Mouse (Mus musculus): ENCODE measurements around the gene Olfr259. TPM values are rescaled to one million over a fixed set of nuclear protein-coding genes. Genes with fewer than 3 reads are reported as not detected.

Gene Olfr259
- polyA plus RNA-seq (2015; fragmentation: Nextera tagmentation; extraction: Ambion mirVana): not detected in 2 replicates

GRCm38 (mm10) chr2:87114467-87114866 lies at the start of gene Olfr259:
Gene Olfr259, minus strand, starts transcription at chr2:87114567.

GRCm38 (mm10) chr2:87152524-87152923 lies 38.2 kb upstream of the Olfr259 start, which contains the start of gene Olfr1111:
Gene Olfr1111, minus strand, starts transcription at chr2:87152624.

GRCm38 (mm10) chr2:87140200-87140599 lies 25.8 kb upstream of the Olfr259 start, which contains the start of gene Olfr1110:
Gene Olfr1110, minus strand, starts transcription at chr2:87140300.

GRCm38 (mm10) chr2:87095908-87096307 lies 18.5 kb downstream of the Olfr259 start, which contains the start of gene Olfr1109:
Gene Olfr1109, minus strand, starts transcription at chr2:87096008.

GRCm38 (mm10) chr2:87075717-87076116 lies 38.6 kb downstream of the Olfr259 start, which contains the start of gene Olfr1107:
Gene Olfr1107, minus strand, starts transcription at chr2:87075817.

Other genes with a start within 250 kb of the Olfr259 start
- not detected in 2 replicates for gene Gm13723, start 239.8 kb downstream of the Olfr259 start, polyA plus RNA-seq (2015; fragmentation: Nextera tagmentation; extraction: Ambion mirVana)
- not detected in 2 replicates for gene Olfr1097, start 222.4 kb downstream of the Olfr259 start, polyA plus RNA-seq (2015; fragmentation: Nextera tagmentation; extraction: Ambion mirVana)
- gene Olfr1098, start 190.0 kb downstream of the Olfr259 start, polyA plus RNA-seq (2015; fragmentation: Nextera tagmentation; extraction: Ambion mirVana): not detected in 2 replicates
- not detected in 2 replicates for gene Olfr1099, start 153.9 kb downstream of the Olfr259 start, polyA plus RNA-seq (2015; fragmentation: Nextera tagmentation; extraction: Ambion mirVana)
- gene Olfr1100, start 134.6 kb downstream of the Olfr259 start, polyA plus RNA-seq (2015; fragmentation: Nextera tagmentation; extraction: Ambion mirVana): not detected in 2 replicates
- gene Olfr1101, start 123.3 kb downstream of the Olfr259 start, polyA plus RNA-seq (2015; fragmentation: Nextera tagmentation; extraction: Ambion mirVana): not detected in 2 replicates
- gene Olfr1102, start 116.2 kb downstream of the Olfr259 start, polyA plus RNA-seq (2015; fragmentation: Nextera tagmentation; extraction: Ambion mirVana): not detected in 2 replicates
- gene Olfr1104, start 87.5 kb downstream of the Olfr259 start, polyA plus RNA-seq (2015; fragmentation: Nextera tagmentation; extraction: Ambion mirVana): not detected in 2 replicates
- gene Olfr1105, start 78.0 kb downstream of the Olfr259 start, polyA plus RNA-seq (2015; fragmentation: Nextera tagmentation; extraction: Ambion mirVana): not detected in 2 replicates
- gene Olfr1106, start 62.3 kb downstream of the Olfr259 start, polyA plus RNA-seq (2015; fragmentation: Nextera tagmentation; extraction: Ambion mirVana): not detected in 2 replicates
- not detected in 2 replicates for gene Olfr1107, start 38.8 kb downstream of the Olfr259 start, polyA plus RNA-seq (2015; fragmentation: Nextera tagmentation; extraction: Ambion mirVana)
- gene Olfr1109, start 18.6 kb downstream of the Olfr259 start, polyA plus RNA-seq (2015; fragmentation: Nextera tagmentation; extraction: Ambion mirVana): not detected in 2 replicates
- not detected in 2 replicates for gene Olfr1110, start 25.7 kb upstream of the Olfr259 start, polyA plus RNA-seq (2015; fragmentation: Nextera tagmentation; extraction: Ambion mirVana)
- not detected in 2 replicates for gene Olfr1111, start 38.1 kb upstream of the Olfr259 start, polyA plus RNA-seq (2015; fragmentation: Nextera tagmentation; extraction: Ambion mirVana)
- not detected in 2 replicates for gene Olfr1112, start 73.2 kb upstream of the Olfr259 start, polyA plus RNA-seq (2015; fragmentation: Nextera tagmentation; extraction: Ambion mirVana)
- not detected in 2 replicates for gene Olfr1113, start 94.4 kb upstream of the Olfr259 start, polyA plus RNA-seq (2015; fragmentation: Nextera tagmentation; extraction: Ambion mirVana)
- not detected in 2 replicates for gene Olfr1115, start 133.4 kb upstream of the Olfr259 start, polyA plus RNA-seq (2015; fragmentation: Nextera tagmentation; extraction: Ambion mirVana)
- gene Olfr1116, start 153.0 kb upstream of the Olfr259 start, polyA plus RNA-seq (2015; fragmentation: Nextera tagmentation; extraction: Ambion mirVana): not detected in 2 replicates
- not detected in 2 replicates for gene Olfr1118, start 193.0 kb upstream of the Olfr259 start, polyA plus RNA-seq (2015; fragmentation: Nextera tagmentation; extraction: Ambion mirVana)
- not detected in 2 replicates for gene Olfr1120, start 240.2 kb upstream of the Olfr259 start, polyA plus RNA-seq (2015; fragmentation: Nextera tagmentation; extraction: Ambion mirVana)